Mouse (Mus musculus) intestine, embryonic 16.5 days (tissue): ENCODE measurements around the gene Acadvl. TPM values are rescaled to one million over a fixed set of nuclear protein-coding genes. Genes with fewer than 3 reads are reported as not detected.

Experiments used
- ATAC-seq: fragments of 200-750 bp; cut with Nextera tagmentation; 2 replicates; pipeline ENCODE4 v1.8.0; 2017; ENCODE audit warnings: moderate TSS enrichment, moderate library complexity
- H3K27ac ChIP-seq: fragments of 300-500 bp; sonication (generic); 2 replicates; pipeline ENCODE4 v1.5.1; 2014; ENCODE audit warnings: mild to moderate bottlenecking, low read length
- H3K27me3 ChIP-seq: fragments of 300-500 bp; sonication (generic); replicated peaks from 2 replicates; pipeline ENCODE4 v1.6.1; 2014; ENCODE audit warnings: low read length, control low read depth, mixed read lengths; ENCODE audit not compliant: control insufficient read depth, insufficient read depth
- H3K36me3 ChIP-seq: fragments of 300-500 bp; sonication (generic); 2 replicates; pipeline ENCODE4 v1.6.1; 2014; ENCODE audit warnings: low read length, control low read depth; ENCODE audit not compliant: control insufficient read depth, insufficient read depth
- H3K4me1 ChIP-seq: fragments of 300-500 bp; sonication (generic); 2 replicates; pipeline ENCODE4 v1.6.1; 2014; ENCODE audit warnings: low read length, control low read depth, mixed read lengths; ENCODE audit not compliant: control insufficient read depth, insufficient read depth
- H3K4me2 ChIP-seq: fragments of 300-500 bp; sonication (generic); 2 replicates; pipeline ENCODE4 v1.6.1; 2014; ENCODE audit warnings: low read depth, low read length, control low read depth
- H3K4me3 ChIP-seq: fragments of 300-500 bp; sonication (generic); 2 replicates; pipeline ENCODE4 v1.5.1; 2014; ENCODE audit warnings: mild to moderate bottlenecking, low read length
- H3K9ac ChIP-seq: fragments of 300-500 bp; sonication (generic); 2 replicates; pipeline ENCODE4 v1.6.1; 2014; ENCODE audit warnings: low read depth, low read length
- H3K9me3 ChIP-seq: fragments of 300-500 bp; sonication (generic); 2 replicates; pipeline ENCODE4 v1.6.1; 2016; ENCODE audit warnings: low read length, control low read depth; ENCODE audit not compliant: control insufficient read depth
- WGBS: fragments of 180-500 bp; shearing (Covaris S2); extraction: QIAGEN DNeasy Blood & Tissue Kit; methylation state at CpG from one replicate; pipeline ENCODE4 v1.1.7; 2014; 5-methylcytosine and 5-hydroxymethylcytosine counted together
- microRNA counts: library from miRNA; unstranded; fragments of <30 nt; microRNA quantifications from one replicate; lab custom pipeline; 2016
- microRNA-seq: library from miRNA; unstranded; fragments of <30 nt; microRNA quantifications from one replicate; pipeline ENCODE4, GENCODE M21; 2016
- polyA plus RNA-seq: library from polyadenylated mRNA; unstranded; fragments of >200 nt; fragmentation: Nextera tagmentation; extraction: Ambion mirVana; gene quantifications from 2 replicates; pipeline ENCODE4 v1.2.1, GENCODE M21; 2015

The Acadvl gene
- polyA plus RNA-seq, 1 experiment from 2014 or later, result 172 TPM

DNA sequence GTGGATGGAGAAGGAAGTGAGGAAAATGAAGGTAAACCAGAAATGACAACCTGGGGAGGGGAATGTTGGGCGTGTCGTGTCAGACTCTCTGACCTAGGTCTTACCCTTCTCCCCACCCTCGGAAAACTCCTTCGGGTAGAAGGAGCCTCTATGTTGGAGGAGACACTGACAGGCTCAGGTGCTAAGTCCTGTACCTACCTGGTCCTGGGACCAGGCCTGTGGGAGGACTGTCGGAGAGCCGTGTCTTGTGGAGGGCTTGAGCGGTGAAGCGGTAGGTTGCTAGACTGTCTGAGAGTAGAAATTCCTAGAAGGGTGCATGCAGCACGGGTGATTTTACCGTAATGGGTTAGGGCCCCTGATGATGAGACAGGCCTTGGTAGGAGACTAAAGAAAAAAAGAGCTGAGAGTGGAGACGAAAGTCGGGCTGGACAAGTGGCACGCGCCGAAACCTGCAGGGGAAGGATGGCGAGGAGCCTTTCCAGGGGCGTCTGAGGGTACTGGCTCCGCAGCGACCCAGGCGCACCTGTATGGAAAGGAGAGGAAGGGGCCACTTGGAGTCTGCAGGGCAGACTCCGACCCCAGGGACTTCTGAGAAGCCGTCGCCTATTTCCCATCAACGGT, 50.5 kb downstream of the Acadvl start, which contains the start of gene Cldn7:
Cldn7 (plus strand) TSS at position 130 of the 621 bp plus-strand sequence.
- ATAC-seq, result no peak
- no peaks in the 10 kb centered on the region for H3K9me3 ChIP-seq
- peaks cover 13% of the 10 kb centered on the region for H3K4me1 ChIP-seq
- H3K9ac ChIP-seq, result peak within 1 kb of the TSS; percentile 81
- no peaks in the 10 kb centered on the region for H3K36me3 ChIP-seq
- peak within 1 kb of the TSS; percentile 47 for H3K4me2 ChIP-seq
- peak within 1 kb of the TSS; percentile 62 for H3K4me3 ChIP-seq
- H3K27ac ChIP-seq, result peak within 1 kb of the TSS; percentile 97
- peaks cover 15% of the 10 kb centered on the region for H3K27me3 ChIP-seq
- 7% methylated on average over 24 of the region's 24 CpGs for WGBS

DNA sequence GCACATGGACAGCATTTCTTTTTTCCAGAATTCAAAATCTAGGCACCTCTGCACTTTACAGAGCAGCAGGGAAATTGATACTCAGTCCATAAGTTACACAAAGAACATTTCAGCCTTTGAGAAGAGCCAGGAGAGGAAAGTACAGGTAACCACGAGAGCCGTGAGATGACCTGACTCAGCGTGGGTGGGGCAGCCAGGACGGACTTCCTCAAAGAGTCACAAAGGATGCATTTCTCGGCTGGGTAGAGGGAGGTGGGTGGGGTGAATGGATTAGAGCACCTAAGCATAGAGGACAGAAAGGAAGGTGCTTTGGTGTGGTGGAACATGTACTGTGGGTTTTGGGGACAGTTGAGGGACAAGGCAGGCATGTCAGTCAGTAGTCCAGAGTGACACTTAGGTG, 53.4 kb downstream of the Acadvl start:
- ATAC-seq, result peak; percentile 39
- peak overlapping the region; percentile 12; the same call in 1 of the 2 replicates for H3K4me2 ChIP-seq
- 25% methylated on average over 5 of the region's 5 CpGs for WGBS
- H3K4me3 ChIP-seq, result no peak overlapping the region
- no peaks in the 10 kb centered on the region for H3K36me3 ChIP-seq
- H3K9ac ChIP-seq, result peak overlapping the region; percentile 43; the same call in 1 of the 2 replicates
- peak overlapping the region; percentile 92 for H3K27ac ChIP-seq
- H3K4me1 ChIP-seq, result peaks cover 9% of the 10 kb centered on the region; the same call in 1 of the 2 replicates
- no peaks in the 10 kb centered on the region for H3K9me3 ChIP-seq
- H3K27me3 ChIP-seq, result peaks cover 15% of the 10 kb centered on the region

DNA sequence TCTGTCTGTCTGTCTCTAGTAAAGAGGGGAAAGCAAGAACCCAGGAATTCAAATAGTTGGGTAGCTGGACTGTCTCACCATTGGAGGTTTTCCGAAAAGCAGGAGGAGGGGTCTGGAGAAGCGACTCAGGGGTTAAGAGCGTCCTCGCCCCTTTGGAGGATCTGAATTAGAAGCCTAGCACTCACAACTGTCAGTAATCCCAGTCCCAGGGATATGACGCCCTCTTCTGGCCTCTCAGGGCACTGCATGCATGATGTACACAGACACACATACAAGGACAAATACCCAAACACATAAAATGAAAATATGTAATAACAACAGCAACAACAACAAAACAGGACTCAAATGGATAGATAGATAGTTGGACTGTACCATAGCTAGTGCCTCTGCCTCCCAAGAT, 54.6 kb downstream of the Acadvl start:
- ATAC-seq, result no peak
- peaks cover 12% of the 10 kb centered on the region for H3K27me3 ChIP-seq
- H3K4me2 ChIP-seq, result peak overlapping the region; percentile 37; the same call in 1 of the 2 replicates
- H3K36me3 ChIP-seq, result no peaks in the 10 kb centered on the region
- peaks cover 9% of the 10 kb centered on the region; the same call in 1 of the 2 replicates for H3K4me1 ChIP-seq
- 40% methylated on average over 5 of the region's 5 CpGs for WGBS
- no peaks in the 10 kb centered on the region for H3K9me3 ChIP-seq
- no peak overlapping the region for H3K9ac ChIP-seq
- no peak overlapping the region for H3K4me3 ChIP-seq
- peak overlapping the region; percentile 92 for H3K27ac ChIP-seq

MicroRNAs encoded within 50 kb of the gene (microRNA counts, 519-probe panel; counts per million panel counts)
- microRNA mmu-miR-324-3p (lab: Ali Mortazavi, UCI) (35.7 counts per million), microRNA mmu-miR-324-5p (lab: Ali Mortazavi, UCI) (2,796 counts per million, percentile 70 among the panel's probes with 10 or more counts)

Small RNA genes lying within 50 kb of the gene (microRNA-seq; reads per million reads assigned to microRNA genes)
- gene Gm44349 (not detected), gene Mir324 (2,632 reads per million, percentile 82 among the genes with 10 or more reads in this experiment)

Other genes starting within 250 kb of the Acadvl start
- gene Zbtb4, start 249.5 kb downstream of the Acadvl start, polyA plus RNA-seq, result 2.3 and 2.4 TPM in 2 replicates
- gene Chrnb1, start 219.5 kb downstream of the Acadvl start, polyA plus RNA-seq, result 3.9 and 4.7 TPM in 2 replicates
- 1.3 and 1.4 TPM in 2 replicates for gene Fgf11, start 213.6 kb downstream of the Acadvl start, polyA plus RNA-seq
- 34.6 and 42.7 TPM in 2 replicates for gene Tmem102, start 209.8 kb downstream of the Acadvl start, polyA plus RNA-seq
- gene Gm39566, start 200.1 kb downstream of the Acadvl start, polyA plus RNA-seq, result not detected in 2 replicates
- not detected in 2 replicates for gene Spem2, start 196.9 kb downstream of the Acadvl start, polyA plus RNA-seq
- gene Spem1, start 193.2 kb downstream of the Acadvl start, polyA plus RNA-seq, result 0.22 TPM in 1 of 2 replicates, not detected in the other
- gene Nlgn2, start 177.6 kb downstream of the Acadvl start, polyA plus RNA-seq, result 3.4 and 4.1 TPM in 2 replicates
- 470 and 476 TPM in 2 replicates for gene Tmem256, start 176.9 kb downstream of the Acadvl start, polyA plus RNA-seq
- 73.0 and 75.2 TPM in 2 replicates for gene Plscr3, start 169.0 kb downstream of the Acadvl start, polyA plus RNA-seq
- 20.5 and 23.5 TPM in 2 replicates for gene Tnk1, start 156.7 kb downstream of the Acadvl start, polyA plus RNA-seq
- gene Tmem95, start 137.4 kb downstream of the Acadvl start, polyA plus RNA-seq, result not detected in 2 replicates
- 5.5 and 6.2 TPM in 2 replicates for gene Kctd11, start 134.0 kb downstream of the Acadvl start, polyA plus RNA-seq
- 4.2 and 5.2 TPM in 2 replicates for gene Acap1, start 119.9 kb downstream of the Acadvl start, polyA plus RNA-seq
- gene 2810408A11Rik, start 114.4 kb downstream of the Acadvl start, polyA plus RNA-seq, result 4.7 and 5.4 TPM in 2 replicates
- gene Neurl4, start 114.3 kb downstream of the Acadvl start, polyA plus RNA-seq, result 7.1 and 10.1 TPM in 2 replicates
- 60.0 and 63.8 TPM in 2 replicates for gene Gps2, start 101.5 kb downstream of the Acadvl start, polyA plus RNA-seq
- 1,478 and 1,683 TPM in 2 replicates for gene Eif5a, start 93.5 kb downstream of the Acadvl start, polyA plus RNA-seq
- 1.3 and 2.1 TPM in 2 replicates for gene Ybx2, start 79.6 kb downstream of the Acadvl start, polyA plus RNA-seq
- 21.5 and 22.6 TPM in 2 replicates for gene Slc2a4, start 67.2 kb downstream of the Acadvl start, polyA plus RNA-seq
- 1,377 and 1,415 TPM in 2 replicates for gene Cldn7, start 50.6 kb downstream of the Acadvl start, polyA plus RNA-seq
- 20.7 and 20.9 TPM in 2 replicates for gene Ctdnep1, start 34.3 kb downstream of the Acadvl start, polyA plus RNA-seq
- 92.6 and 106 TPM in 2 replicates for gene Elp5, start 32.9 kb downstream of the Acadvl start, polyA plus RNA-seq
- gene Gabarap, start 24.3 kb downstream of the Acadvl start, polyA plus RNA-seq, result 639 and 679 TPM in 2 replicates
- 49.7 and 53.1 TPM in 2 replicates for gene Phf23, start 19.6 kb downstream of the Acadvl start, polyA plus RNA-seq
- 23.8 and 26.0 TPM in 2 replicates for gene Dvl2, start 14.8 kb downstream of the Acadvl start, polyA plus RNA-seq
- 5.1 and 6.1 TPM in 2 replicates for gene Dlg4, start 1.5 kb upstream of the Acadvl start, polyA plus RNA-seq
- gene Asgr1, start 38.7 kb upstream of the Acadvl start, polyA plus RNA-seq, result 0.17 and 0.31 TPM in 2 replicates
- gene Asgr2, start 77.2 kb upstream of the Acadvl start, polyA plus RNA-seq, result 0.44 and 0.57 TPM in 2 replicates
- 0.56 and 0.66 TPM in 2 replicates for gene Mgl2, start 114.9 kb upstream of the Acadvl start, polyA plus RNA-seq
- 0.99 and 1.7 TPM in 2 replicates for gene Clec10a, start 140.8 kb upstream of the Acadvl start, polyA plus RNA-seq
- 2.7 TPM in 2 replicates for gene Slc16a11, start 197.3 kb upstream of the Acadvl start, polyA plus RNA-seq
- 15.9 and 18.0 TPM in 2 replicates for gene Slc16a13, start 205.7 kb upstream of the Acadvl start, polyA plus RNA-seq
- 10.3 and 10.4 TPM in 2 replicates for gene Bcl6b, start 214.4 kb upstream of the Acadvl start, polyA plus RNA-seq
- 118 and 129 TPM in 2 replicates for gene 0610010K14Rik, start 222.5 kb upstream of the Acadvl start, polyA plus RNA-seq
- gene Gm21988, start 224.4 kb upstream of the Acadvl start, polyA plus RNA-seq, result 9.9 and 10.7 TPM in 2 replicates
- 269 and 308 TPM in 2 replicates for gene Rnasek, start 224.4 kb upstream of the Acadvl start, polyA plus RNA-seq
- 1.5 and 1.8 TPM in 2 replicates for gene Alox12, start 239.9 kb upstream of the Acadvl start, polyA plus RNA-seq